Mouse (Mus musculus) intestine, postnatal 0 days (tissue): ENCODE data around the gene Acsf3. TPM values are rescaled to one million over a fixed set of nuclear protein-coding genes. Genes with fewer than 3 reads are reported as not detected.

Experiments used
- ATAC-seq: fragments of 200-750 bp; cut with Nextera tagmentation; 2 replicates; pipeline ENCODE4 v1.8.0; 2017; ENCODE audit warnings: mild to moderate bottlenecking, moderate TSS enrichment, moderate library complexity
- H3K27ac ChIP-seq: fragments of 300-500 bp; sonication (generic); 2 replicates; pipeline ENCODE4 v1.5.1; 2014; ENCODE audit warnings: mild to moderate bottlenecking, low read depth, low read length, moderate library complexity
- H3K27me3 ChIP-seq: fragments of 300-500 bp; sonication (generic); replicated peaks from 2 replicates; pipeline ENCODE4 v1.6.1; 2014; ENCODE audit warnings: low read length, mixed read lengths; ENCODE audit not compliant: control insufficient read depth, insufficient read depth
- H3K36me3 ChIP-seq: fragments of 300-500 bp; sonication (generic); 2 replicates; pipeline ENCODE4 v1.6.1; 2014; ENCODE audit warnings: mild to moderate bottlenecking, moderate library complexity; ENCODE audit not compliant: control insufficient read depth, insufficient read depth
- H3K4me1 ChIP-seq: fragments of 300-500 bp; sonication (generic); replicated peaks from 2 replicates; pipeline ENCODE4 v1.6.1; 2014; ENCODE audit warnings: antibody characterized with exemption, low read length, mixed read lengths; ENCODE audit not compliant: control insufficient read depth, insufficient read depth
- H3K4me2 ChIP-seq: fragments of 300-500 bp; sonication (generic); replicated peaks from 2 replicates; pipeline ENCODE4 v1.6.1; 2014; ENCODE audit warnings: low read depth, mild to moderate bottlenecking, moderate library complexity
- H3K4me3 ChIP-seq: fragments of 300-500 bp; sonication (generic); 2 replicates; pipeline ENCODE4 v1.5.1; 2014; ENCODE audit warnings: low read depth, low read length
- H3K9ac ChIP-seq: fragments of 300-500 bp; sonication (generic); 2 replicates; pipeline ENCODE4 v1.6.1; 2014; ENCODE audit warnings: mild to moderate bottlenecking, low read depth, low read length
- H3K9me3 ChIP-seq: fragments of 300-500 bp; sonication (generic); 2 replicates; pipeline ENCODE4 v1.6.1; 2016; ENCODE audit warnings: mixed run types; ENCODE audit not compliant: control insufficient read depth
- CTCF ChIP-seq: sonication (generic); IDR thresholded peaks from 2 replicates; pipeline ENCODE4 v1.5.1; 2016; ENCODE audit warnings: low read depth, mild to moderate bottlenecking, control low read depth, antibody characterized with exemption, moderate library complexity
- WGBS: fragments of 180-500 bp; shearing (Covaris S2); extraction: QIAGEN DNeasy Blood & Tissue Kit; methylation state at CpG from one replicate; pipeline ENCODE4 v1.1.7; 2014; 5-methylcytosine and 5-hydroxymethylcytosine counted together
- polyA plus RNA-seq: library from polyadenylated mRNA; unstranded; fragments of >200 nt; fragmentation: Nextera tagmentation; extraction: Ambion mirVana; gene quantifications from 2 replicates; pipeline ENCODE4 v1.2.1, GENCODE M21; 2015

The Acsf3 gene
- polyA plus RNA-seq, 1 experiment from 2014 or later, result 22.9 TPM

DNA sequence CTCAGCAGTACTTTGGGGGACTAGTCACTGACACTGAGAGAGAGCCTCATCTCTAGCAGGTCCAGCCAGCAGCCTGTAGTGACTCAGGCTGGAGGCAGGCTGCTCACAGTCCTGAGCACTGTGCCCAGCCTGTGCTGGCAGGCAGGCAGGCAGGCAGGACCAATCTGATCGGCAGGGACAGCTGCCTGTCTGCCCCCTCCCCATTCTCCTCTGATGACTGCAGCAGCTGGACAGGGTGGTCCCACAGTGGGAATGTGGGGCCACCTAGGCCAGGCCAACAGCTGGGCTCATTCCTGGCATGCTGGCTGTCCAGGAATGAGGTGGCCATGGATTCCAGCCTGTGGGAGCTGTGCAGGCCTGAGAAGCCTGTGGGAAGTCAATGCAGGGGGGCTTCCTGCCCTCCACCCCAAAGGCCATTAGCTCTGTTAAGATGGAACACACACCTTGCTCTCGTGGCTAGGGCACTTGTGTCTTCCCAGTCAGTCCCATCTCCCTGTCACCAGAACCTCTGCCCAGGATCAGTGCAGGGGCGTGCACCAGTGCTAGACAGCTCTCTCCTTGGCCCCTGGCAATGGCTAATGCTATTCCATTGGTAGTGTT is 75.5 kb downstream of the Acsf3 start:
- 70% methylated on average over 3 of the region's 3 CpGs for WGBS
- Histone ChIP-seq H3K36me3 (no peaks in the 10 kb centered on the region), H3K4me3 (no peak overlapping the region), H3K27me3 (no peaks in the 10 kb centered on the region), H3K4me1 (no peaks in the 10 kb centered on the region), H3K9me3 (no peaks in the 10 kb centered on the region), H3K9ac (no peak overlapping the region), H3K27ac (no peak overlapping the region), H3K4me2 (no peak overlapping the region)
- ATAC-seq, result no peak
- TF ChIP-seq CTCF, result no peak

DNA sequence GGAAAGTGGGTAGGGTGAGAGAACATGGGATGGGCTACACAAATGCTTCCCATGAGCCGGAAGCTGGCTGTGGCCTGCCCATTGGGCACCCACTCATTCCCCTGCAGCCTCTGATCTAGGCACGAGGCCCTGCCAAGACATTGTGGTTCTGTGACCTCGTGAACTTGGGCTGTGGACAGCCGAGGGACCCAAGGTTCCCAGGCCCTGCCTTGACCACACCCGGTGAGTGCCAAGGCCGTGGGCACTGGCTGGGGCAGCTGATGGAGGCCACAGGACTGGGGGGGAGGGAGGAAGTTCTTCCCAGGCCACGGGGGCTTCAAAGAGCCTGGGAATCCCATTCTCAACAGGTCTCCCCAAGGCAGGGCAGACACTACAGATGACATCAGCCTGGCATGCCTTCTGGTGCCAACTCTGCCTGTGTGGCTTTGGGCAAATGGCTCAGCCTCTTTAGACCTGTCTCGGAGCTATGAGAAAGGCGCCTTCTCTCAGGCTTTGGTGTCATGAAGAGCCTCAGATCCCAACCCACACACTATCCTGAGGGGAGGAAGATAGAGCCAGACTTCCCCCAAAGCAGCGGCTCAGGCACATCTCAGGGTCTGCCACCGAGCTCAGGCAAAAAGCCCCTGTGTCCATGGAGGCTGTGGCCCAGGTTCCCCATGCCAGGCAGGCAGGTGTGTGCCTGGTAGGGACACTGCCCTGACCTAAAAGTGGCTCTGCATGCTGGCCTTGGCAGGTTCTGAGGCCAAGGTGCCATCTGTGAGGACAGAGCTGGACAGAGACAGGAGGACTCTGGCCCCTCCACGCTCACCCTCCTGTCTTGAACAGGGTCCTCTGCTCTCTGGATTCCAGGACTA is 76.6 kb downstream of the Acsf3 start:
- 83% methylated on average over 12 of the region's 12 CpGs for WGBS
- no peaks in the 10 kb centered on the region for H3K36me3 ChIP-seq
- no peak overlapping the region for H3K4me2 ChIP-seq
- no peaks in the 10 kb centered on the region for H3K27me3 ChIP-seq
- no peak overlapping the region for H3K27ac ChIP-seq
- no peak overlapping the region for H3K4me3 ChIP-seq
- no peaks in the 10 kb centered on the region for H3K9me3 ChIP-seq
- TF ChIP-seq CTCF, result no peak
- no peak overlapping the region for H3K9ac ChIP-seq
- ATAC-seq, result no peak
- no peaks in the 10 kb centered on the region for H3K4me1 ChIP-seq

DNA sequence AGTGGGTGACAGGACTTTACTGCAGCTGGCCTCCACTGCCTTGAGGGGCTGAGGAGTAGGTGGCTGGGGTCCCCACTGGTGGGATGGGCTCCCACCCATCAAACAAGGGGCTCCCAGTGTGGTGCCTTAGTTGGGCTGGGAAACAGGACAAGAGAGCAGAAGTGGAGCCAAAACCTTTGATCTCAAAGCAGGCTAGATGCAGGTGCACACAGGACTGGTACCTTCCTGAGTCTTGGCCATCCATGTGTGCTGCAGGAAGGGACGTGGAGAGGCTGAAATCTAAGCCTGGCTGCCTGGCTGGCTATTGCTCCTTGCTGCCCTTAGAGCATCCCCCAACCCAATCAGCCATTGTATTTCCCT is 77.2 kb downstream of the Acsf3 start:
- H3K4me1 ChIP-seq, result no peaks in the 10 kb centered on the region
- no peaks in the 10 kb centered on the region for H3K9me3 ChIP-seq
- H3K27me3 ChIP-seq, result no peaks in the 10 kb centered on the region
- no peaks in the 10 kb centered on the region for H3K36me3 ChIP-seq
- H3K9ac ChIP-seq, result no peak overlapping the region
- H3K4me2 ChIP-seq, result no peak overlapping the region
- H3K4me3 ChIP-seq, result no peak overlapping the region
- no peak for TF ChIP-seq CTCF
- no peak overlapping the region for H3K27ac ChIP-seq
- 53% methylated on average over 1 of the region's 1 CpGs for WGBS
- no peak for ATAC-seq

DNA sequence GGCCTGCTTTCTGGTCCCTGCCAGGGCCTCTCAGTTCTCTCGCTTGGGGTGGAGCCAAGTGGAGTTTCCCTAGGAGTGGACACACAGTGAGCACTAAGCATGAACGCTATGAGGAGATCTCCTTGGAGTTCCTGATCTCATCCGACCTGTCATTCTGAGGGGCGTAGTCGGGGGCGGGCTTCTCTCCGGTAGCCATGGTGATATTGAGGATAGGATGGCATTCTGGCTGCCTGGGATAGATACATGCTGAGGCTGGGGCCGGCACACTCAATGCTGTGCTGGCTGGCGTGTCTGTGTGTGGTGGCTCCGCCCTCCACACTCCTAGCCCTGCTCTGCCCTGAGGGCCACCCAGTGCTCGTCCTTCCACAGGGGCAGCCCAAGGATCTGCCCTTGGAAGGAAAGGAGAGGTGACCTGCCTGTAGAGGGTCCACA is 78.1 kb downstream of the Acsf3 start:
- peak; percentile 17; the same call in 1 of the 2 replicates for ATAC-seq
- no peaks in the 10 kb centered on the region for H3K36me3 ChIP-seq
- H3K9ac ChIP-seq, result no peak overlapping the region
- no peak overlapping the region for H3K27ac ChIP-seq
- no peaks in the 10 kb centered on the region for H3K4me1 ChIP-seq
- H3K4me3 ChIP-seq, result no peak overlapping the region
- no peaks in the 10 kb centered on the region for H3K27me3 ChIP-seq
- WGBS, result 21% methylated on average over 11 of the region's 11 CpGs
- no peaks in the 10 kb centered on the region for H3K9me3 ChIP-seq
- no peak overlapping the region for H3K4me2 ChIP-seq
- no peak for TF ChIP-seq CTCF

DNA sequence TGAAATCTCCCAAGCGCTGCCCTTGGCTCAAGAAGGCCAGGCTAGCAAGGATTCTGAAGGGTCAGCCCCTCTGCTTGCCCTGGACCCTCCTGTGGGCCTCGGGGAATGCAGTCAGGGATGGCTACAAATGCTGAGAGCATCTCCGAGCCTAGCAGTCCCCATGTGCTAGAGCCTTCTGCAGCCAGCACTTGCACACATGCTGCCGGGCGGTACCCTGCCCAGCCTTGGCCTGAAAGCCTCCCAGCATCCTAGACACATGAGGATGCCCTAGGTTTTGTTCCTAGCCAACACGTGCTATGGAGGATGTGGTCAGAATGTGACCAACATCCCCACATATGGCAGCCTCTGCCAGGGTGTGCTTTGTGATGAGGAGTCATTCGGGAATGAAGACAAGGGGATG is 79.1 kb downstream of the Acsf3 start:
- Histone ChIP-seq H3K4me1 (no peaks in the 10 kb centered on the region), H3K36me3 (no peaks in the 10 kb centered on the region), H3K9me3 (no peaks in the 10 kb centered on the region), H3K27me3 (no peaks in the 10 kb centered on the region), H3K4me3 (no peak overlapping the region), H3K9ac (no peak overlapping the region), H3K4me2 (no peak overlapping the region), H3K27ac (no peak overlapping the region)
- ATAC-seq, result no peak
- WGBS, result 63% methylated on average over 7 of the region's 7 CpGs
- no peak for TF ChIP-seq CTCF

DNA sequence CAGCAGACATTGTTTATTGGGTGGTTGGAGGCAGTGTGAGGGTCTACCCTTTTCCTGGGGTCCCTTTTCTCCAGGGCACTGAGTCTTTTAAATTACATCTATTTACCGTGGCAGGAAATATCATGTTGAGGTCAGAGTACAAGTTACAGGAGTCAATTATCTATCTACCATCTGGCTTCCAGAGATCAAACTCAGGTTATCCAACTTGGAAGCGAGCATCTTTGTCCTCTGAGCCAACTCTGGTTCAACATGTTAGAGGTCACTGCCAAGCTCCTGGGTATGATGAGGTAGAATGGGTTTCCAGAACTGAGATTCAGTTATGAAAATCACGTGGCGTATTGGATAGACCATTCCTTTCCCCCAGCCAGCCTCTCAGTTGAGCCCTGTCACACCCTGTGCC is 79.8 kb downstream of the Acsf3 start:
- ATAC-seq, result no peak

More for the DNA sequence above, 79.8 kb downstream of the Acsf3 start:
- Histone ChIP-seq H3K9ac (no peak overlapping the region), H3K36me3 (no peaks in the 10 kb centered on the region), H3K27ac (no peak overlapping the region), H3K4me2 (no peak overlapping the region), H3K27me3 (no peaks in the 10 kb centered on the region), H3K9me3 (no peaks in the 10 kb centered on the region), H3K4me3 (no peak overlapping the region), H3K4me1 (no peaks in the 10 kb centered on the region)
- 65% methylated on average over 4 of the region's 4 CpGs for WGBS
- TF ChIP-seq CTCF, result no peak
